Mouse (Mus musculus): ENCODE results near the gene Erc2.

DNA sequence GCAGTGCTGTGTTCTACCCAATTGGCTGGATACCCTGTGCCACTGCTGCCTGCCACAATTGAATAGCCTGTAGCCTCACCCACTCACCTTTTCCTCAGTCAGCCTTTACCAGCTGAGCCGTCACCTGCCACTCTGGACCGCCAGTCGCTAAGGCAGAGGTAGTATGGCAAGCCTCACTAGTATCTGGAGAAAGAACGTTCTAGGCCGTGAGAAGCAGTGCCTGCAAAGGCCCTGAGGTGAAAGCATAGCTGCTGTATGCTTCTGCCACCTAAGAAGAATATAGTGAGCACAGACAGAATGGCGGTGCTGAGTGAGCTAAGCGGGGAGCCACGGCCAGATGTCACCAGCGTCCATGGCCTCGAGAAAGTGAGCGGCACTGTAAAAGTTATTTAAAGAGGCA is 798.4 kb downstream of the Erc2 start:
- TF ChIP-seq ZNF384 (IDR thresholded peaks at IDR 0.05; ENCODE audit: low read depth, low read length) (no peak), CTCF (conservative IDR thresholded peaks at IDR 0.05 in 1 of 2, IDR thresholded peaks at IDR 0.05 in 1 of 2; ENCODE audit: low read depth in 2 of 2, low read length in 2 of 2) (no peak), POLR2AphosphoS2 (IDR thresholded peaks at IDR 0.05; ENCODE audit: low read depth, low read length) (no peak), MYC (IDR thresholded peaks at IDR 0.05; ENCODE audit: low read depth, low read length) (no peak), E2F4 (IDR thresholded peaks at IDR 0.05; ENCODE audit: insufficient replicate concordance, low read depth, low read length) (no peak), POLR2A (IDR thresholded peaks at IDR 0.05; ENCODE audit: low read depth, low read length) (no peak), EP300 (IDR thresholded peaks at IDR 0.05; ENCODE audit: low read length) (no peak), USF1 (IDR thresholded peaks at IDR 0.05; ENCODE audit: low read depth, low read length) (no peak), RCOR1 (conservative IDR thresholded peaks at IDR 0.05; ENCODE audit: low read depth, low read length) (no peak), ZMIZ1 (IDR thresholded peaks at IDR 0.05; ENCODE audit: low read depth, low read length) (no peak), MAX (IDR thresholded peaks at IDR 0.05; ENCODE audit: low read length) (no peak)

Measured in CH12.LX (cell line).